Mouse (Mus musculus) limb, embryonic 11.5 days (tissue): ENCODE measurements around the gene Hyou1. TPM values are rescaled to one million over a fixed set of nuclear protein-coding genes. Genes with fewer than 3 reads are reported as not detected.
"Not testable (repeated sequence)": the region's sequence is repeated elsewhere in the genome, so short reads cannot be mapped to it uniquely, and the experiment has no call there.

Experiments
- ATAC-seq: fragments of 200-750 bp; cut with Nextera tagmentation; 2 replicates; pipeline ENCODE4 v1.8.0; 2017; ENCODE audit warnings: low read depth; ENCODE audit not compliant: insufficient number of reproducible peaks, low FRiP score, low TSS enrichment
- DNase-seq: peaks from one replicate; pipeline ENCODE4 v3.0.0-alpha.2; 2015; ENCODE audit warnings: low spot score
- H3K27ac ChIP-seq: fragments of 300-500 bp; sonication (generic); replicated peaks from 2 replicates; pipeline ENCODE4 v1.5.1; 2014; ENCODE audit warnings: low read depth, mild to moderate bottlenecking, low read length
- H3K27me3 ChIP-seq: fragments of 300-500 bp; sonication (generic); 2 replicates; pipeline ENCODE4 v1.6.1; 2014; ENCODE audit warnings: mild to moderate bottlenecking, low read length, mixed read lengths; ENCODE audit not compliant: control insufficient read depth, insufficient read depth
- H3K36me3 ChIP-seq: fragments of 300-500 bp; sonication (generic); 2 replicates; pipeline ENCODE4 v1.6.1; 2014; ENCODE audit warnings: mild to moderate bottlenecking, low read length, moderate library complexity, mixed read lengths; ENCODE audit not compliant: control insufficient read depth, insufficient read depth
- H3K4me1 ChIP-seq: fragments of 300-500 bp; sonication (generic); 2 replicates; pipeline ENCODE4 v1.6.1; 2014; ENCODE audit warnings: low read length, mixed read lengths; ENCODE audit not compliant: control insufficient read depth, insufficient read depth
- H3K4me2 ChIP-seq: fragments of 300-500 bp; sonication (generic); 2 replicates; pipeline ENCODE4 v1.6.1; 2014; ENCODE audit warnings: low read depth, mild to moderate bottlenecking, moderate library complexity; ENCODE audit not compliant: severe bottlenecking
- H3K4me3 ChIP-seq: fragments of 300-500 bp; sonication (generic); 2 replicates; pipeline ENCODE4 v1.5.1; 2014; ENCODE audit warnings: low read depth, low read length
- H3K9ac ChIP-seq: fragments of 300-500 bp; sonication (generic); 2 replicates; pipeline ENCODE4 v1.6.1; 2014; ENCODE audit warnings: mild to moderate bottlenecking, low read length
- H3K9me3 ChIP-seq: fragments of 300-500 bp; sonication (generic); 2 replicates; pipeline ENCODE4 v1.6.1; 2016; ENCODE audit warnings: low read length; ENCODE audit not compliant: control insufficient read depth
- WGBS: fragments of 180-500 bp; shearing (Covaris S2); extraction: QIAGEN DNeasy Blood & Tissue Kit; methylation state at CpG from one replicate; pipeline ENCODE4 v1.1.7; 2014; 5-methylcytosine and 5-hydroxymethylcytosine counted together
- polyA plus RNA-seq: library from polyadenylated mRNA; unstranded; fragments of >200 nt; fragmentation: Nextera tagmentation; extraction: Ambion mirVana; gene quantifications from 2 replicates; pipeline ENCODE4 v1.2.1, GENCODE M21; 2014

The Hyou1 gene
- polyA plus RNA-seq, 1 experiment from 2014 or later: 36.1 TPM

GRCm38 (mm10) chr9:44412306-44412705 is 33.0 kb downstream of the Hyou1 start:
- Histone ChIP-seq H3K27ac (no peak overlapping the region), H3K9me3 (no peaks in the 10 kb centered on the region), H3K27me3 (no peaks in the 10 kb centered on the region), H3K4me1 (peaks cover 3% of the 10 kb centered on the region), H3K36me3 (peaks cover 23% of the 10 kb centered on the region), H3K9ac (no peak overlapping the region), H3K4me3 (no peak overlapping the region), H3K4me2 (no peak overlapping the region)
- DNase-seq (no peak), ATAC-seq (no peak)
- WGBS: 87% methylated on average over 4 of the region's 4 CpGs

- H3K4me2 ChIP-seq: no peak overlapping the region
- no peak for DNase-seq
- WGBS: 85% methylated on average over 2 of the region's 2 CpGs
- no peak overlapping the region for H3K27ac ChIP-seq
- ATAC-seq: no peak
- no peaks in the 10 kb centered on the region for H3K27me3 ChIP-seq
- H3K4me3 ChIP-seq: no peak overlapping the region
- H3K36me3 ChIP-seq: peaks cover 23% of the 10 kb centered on the region
- peaks cover 4% of the 10 kb centered on the region for H3K4me1 ChIP-seq
- H3K9ac ChIP-seq: no peak overlapping the region
- H3K9me3 ChIP-seq: no peaks in the 10 kb centered on the region
These were observed 33.5 kb downstream of the Hyou1 start for GRCm38 (mm10) chr9:44412781-44413180.

- H3K4me1 ChIP-seq: peaks cover 7% of the 10 kb centered on the region
- H3K27ac ChIP-seq: peak overlapping the region; percentile 42; the same call in 1 of the 2 replicates
- peaks cover 8% of the 10 kb centered on the region; the same call in 1 of the 2 replicates for H3K36me3 ChIP-seq
- peak overlapping the region; percentile 93 for H3K4me2 ChIP-seq
- peak overlapping the region; percentile 72 for H3K9ac ChIP-seq
- no peaks in the 10 kb centered on the region for H3K27me3 ChIP-seq
- H3K4me3 ChIP-seq: peak overlapping the region; percentile 88
- DNase-seq: no peak
- WGBS: 7% methylated on average over 26 of the region's 26 CpGs
- ATAC-seq: peak; percentile 59; the same call in 1 of the 2 replicates
- H3K9me3 ChIP-seq: no peaks in the 10 kb centered on the region
These were observed 38.0 kb downstream of the Hyou1 start for GRCm38 (mm10) chr9:44417156-44417891.

GRCm38 (mm10) chr9:44417892-44418363 is 38.6 kb downstream of the Hyou1 start:
- DNase-seq (peak; percentile 96), ATAC-seq (peak; percentile 94)
- under 1% methylated on average over 38 of the region's 38 CpGs for WGBS
- peak overlapping the region; percentile 93 for H3K4me2 ChIP-seq
- peak overlapping the region; percentile 88 for H3K4me3 ChIP-seq
- peak overlapping the region; percentile 42; the same call in 1 of the 2 replicates for H3K27ac ChIP-seq
- H3K27me3 ChIP-seq: no peaks in the 10 kb centered on the region
- H3K4me1 ChIP-seq: peaks cover 7% of the 10 kb centered on the region
- H3K9me3 ChIP-seq: no peaks in the 10 kb centered on the region
- H3K36me3 ChIP-seq: peaks cover 6% of the 10 kb centered on the region; the same call in 1 of the 2 replicates
- peak overlapping the region; percentile 72 for H3K9ac ChIP-seq

- no peaks in the 10 kb centered on the region for H3K9me3 ChIP-seq
- ATAC-seq: no peak
- H3K9ac ChIP-seq: peak within 1 kb of the TSS; percentile 72
- H3K4me1 ChIP-seq: peaks cover 7% of the 10 kb centered on the region
- H3K4me3 ChIP-seq: peak within 1 kb of the TSS; percentile 88
- H3K36me3 ChIP-seq: peaks cover 2% of the 10 kb centered on the region; the same call in 1 of the 2 replicates
- H3K27me3 ChIP-seq: no peaks in the 10 kb centered on the region
- no peak for DNase-seq
- H3K4me2 ChIP-seq: peak within 1 kb of the TSS; percentile 93
- 83% methylated on average over 14 of the region's 14 CpGs for WGBS
- H3K27ac ChIP-seq: peak within 1 kb of the TSS; percentile 42; the same call in 1 of the 2 replicates
These were observed 39.5 kb downstream of the Hyou1 start, which contains the start of gene Ccdc84 for GRCm38 (mm10) chr9:44418519-44419385. TSS of gene Ccdc84 (minus strand) at chr9:44418569.

- 94% methylated on average over 9 of the region's 9 CpGs for WGBS
These were observed 40.4 kb downstream of the Hyou1 start for GRCm38 (mm10) chr9:44419730-44420129.

GRCm38 (mm10) chr9:44420280-44420898 is 41.1 kb downstream of the Hyou1 start:
- H3K9me3 ChIP-seq: no peaks in the 10 kb centered on the region
- H3K4me2 ChIP-seq: no peak overlapping the region
- DNase-seq: no peak
- H3K4me3 ChIP-seq: no peak overlapping the region
- WGBS: 71% methylated on average over 5 of the region's 5 CpGs
- H3K36me3 ChIP-seq: no peaks in the 10 kb centered on the region
- H3K27me3 ChIP-seq: no peaks in the 10 kb centered on the region
- no peak overlapping the region for H3K27ac ChIP-seq
- no peak for ATAC-seq
- no peak overlapping the region for H3K9ac ChIP-seq
- peaks cover 7% of the 10 kb centered on the region for H3K4me1 ChIP-seq

More at GRCm38 (mm10) chr9:44419730-44420129, 40.4 kb downstream of the Hyou1 start:
- H3K4me3 ChIP-seq, H3K36me3 ChIP-seq, ATAC-seq, H3K27ac ChIP-seq, H3K9me3 ChIP-seq, DNase-seq, H3K4me2 ChIP-seq, H3K4me1 ChIP-seq, H3K9ac ChIP-seq, H3K27me3 ChIP-seq: not testable (repeated sequence)

GRCm38 (mm10) chr9:44423576-44423975 is 44.3 kb downstream of the Hyou1 start:
- Histone ChIP-seq H3K9me3 (no peaks in the 10 kb centered on the region), H3K4me2 (no peak overlapping the region), H3K4me3 (no peak overlapping the region), H3K27ac (no peak overlapping the region), H3K9ac (no peak overlapping the region), H3K4me1 (no peaks in the 10 kb centered on the region), H3K27me3 (no peaks in the 10 kb centered on the region), H3K36me3 (no peaks in the 10 kb centered on the region)
- ATAC-seq (no peak), DNase-seq (no peak)
- 94% methylated on average over 4 of the region's 4 CpGs for WGBS
